Mouse (Mus musculus) E14TG2a.4 (cell line): Measurements from ENCODE around the gene Oosp1.

Source experiments
- CTCF ChIP-seq: conservative IDR thresholded peaks from 2 replicates; pipeline ENCODE4 v1.5.1; 2014; ENCODE audit warnings: low read length
- NANOG ChIP-seq: IDR thresholded peaks from 2 replicates; pipeline ENCODE4 v1.6.1; 2014; ENCODE audit warnings: borderline replicate concordance, low read length, mixed read lengths
- POU5F1 ChIP-seq: IDR thresholded peaks from 2 replicates; pipeline ENCODE4 v1.6.1; 2014; ENCODE audit warnings: low read length, borderline replicate concordance

DNA sequence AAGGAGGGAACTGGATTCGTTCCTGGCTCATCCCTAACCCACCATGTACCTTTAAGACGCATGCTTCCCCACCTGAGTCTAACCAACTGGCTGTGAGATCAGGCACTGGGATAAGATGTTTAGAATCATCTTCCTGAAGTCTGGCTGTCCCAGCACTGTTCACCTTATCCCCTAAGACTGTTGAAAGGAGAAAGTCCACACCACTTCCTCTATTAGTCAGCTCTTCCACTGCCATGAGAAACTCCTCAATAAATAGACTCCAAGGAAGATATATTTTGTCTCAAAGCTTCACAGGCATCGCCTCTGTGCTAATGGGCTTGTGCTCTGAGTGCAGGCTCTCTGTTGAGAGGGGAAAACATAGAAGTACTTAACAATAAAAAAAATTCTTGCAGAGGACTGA, 44.8 kb downstream of the Oosp1 start:
- TF ChIP-seq CTCF: no peak
- TF ChIP-seq POU5F1: no peak
- no peak for TF ChIP-seq NANOG
